Mouse (Mus musculus) left cerebral cortex, postnatal 10 days (tissue): ENCODE measurements around the gene Stard3. TPM values are rescaled to one million over a fixed set of nuclear protein-coding genes. Genes with fewer than 3 reads are reported as not detected.

Experiments
- DNase-seq, 2 experiments: peaks; one replicate each; pipeline ENCODE4 v3.0.0; 2021 to 2022; ENCODE audit warnings: low spot score in 2 of 2, mixed read lengths in 1 of 2; ENCODE audit errors: extremely low spot score in 1 of 2
- intact Hi-C: fragments of 180-260 bp; cut with DNase I; formaldehyde crosslinking; loops from one replicate; pipeline ENCODE4 v1.15.1; 2025
- total RNA-seq, 2 experiments: library from RNA; stranded (reverse); gene quantifications; 2 replicates each; pipeline ENCODE4 v1.2.3; 2021

Gene Stard3
- total RNA-seq, 2 experiments from 2014 or later, result 19.8 to 20.2 TPM

- DNase-seq, result no peak
- intact Hi-C loops, result no loop called here
Observed at GRCm38 (mm10) chr11:98328031-98328370, 30.2 kb upstream of the Stard3 start.

- DNase-seq, result peak in 1 of 2 experiments; percentile 63
- intact Hi-C loops, result no loop called here
Observed at GRCm38 (mm10) chr11:98328371-98329069, 29.6 kb upstream of the Stard3 start.

GRCm38 (mm10) chr11:98329081-98329959 is 28.8 kb upstream of the Stard3 start, which contains the start of gene Neurod2:
Neurod2 (minus strand) TSS chr11:98329648.
- intact Hi-C loops, result no loop called here
- DNase-seq, result peak; percentile 80 to 81

GRCm38 (mm10) chr11:98329960-98330744 is 28.0 kb upstream of the Stard3 start:
- intact Hi-C loops, result no loop called here
- DNase-seq, result no peak

- DNase-seq, result no peak
- intact Hi-C loops, result no loop called here
Observed at GRCm38 (mm10) chr11:98330745-98331204, 27.4 kb upstream of the Stard3 start.

GRCm38 (mm10) chr11:98331401-98331800 is 26.8 kb upstream of the Stard3 start:
- DNase-seq, result no peak
- intact Hi-C loops, result no loop called here

- DNase-seq, result no peak
- intact Hi-C loops, result no loop called here
Observed at GRCm38 (mm10) chr11:98332186-98332585, 26.0 kb upstream of the Stard3 start.

GRCm38 (mm10) chr11:98332841-98333240 is 25.3 kb upstream of the Stard3 start:
- peak in 1 of 2 experiments; percentile 15 for DNase-seq
- intact Hi-C loops, result no loop called here

GRCm38 (mm10) chr11:98333263-98333696 is 24.9 kb upstream of the Stard3 start:
- intact Hi-C loops, result no loop called here
- peak in 1 of 2 experiments; percentile 48 for DNase-seq

- peak in 1 of 2 experiments; percentile 66 for DNase-seq
- intact Hi-C loops, result no loop called here
Observed at GRCm38 (mm10) chr11:98333981-98334741, 24.0 kb upstream of the Stard3 start.

GRCm38 (mm10) chr11:98335250-98335649 is 22.9 kb upstream of the Stard3 start:
- intact Hi-C loops, result no loop called here
- DNase-seq, result peak in 1 of 2 experiments; percentile 51

GRCm38 (mm10) chr11:98336245-98337107 is 21.7 kb upstream of the Stard3 start:
- intact Hi-C loops, result no loop called here
- peak in 1 of 2 experiments; percentile 40 for DNase-seq

GRCm38 (mm10) chr11:98338507-98338961 is 19.6 kb upstream of the Stard3 start:
- intact Hi-C loops, result no loop called here
- peak; percentile 68 to 81 for DNase-seq

GRCm38 (mm10) chr11:98339071-98339501 is 19.1 kb upstream of the Stard3 start:
- intact Hi-C loops, result no loop called here
- DNase-seq, result peak in 1 of 2 experiments; percentile 54

- DNase-seq, result peak in 1 of 2 experiments; percentile 50
- intact Hi-C loops, result loop anchor here (5.0 kb wide), 1 partner anchor 118 kb away; no protein-coding TSS in a partner anchor
Observed at GRCm38 (mm10) chr11:98339679-98340287, 18.4 kb upstream of the Stard3 start.

- DNase-seq, result no peak
- intact Hi-C loops, result loop anchor here (5.0 kb wide), 1 partner anchor 117 kb away; no protein-coding TSS in a partner anchor
Observed at GRCm38 (mm10) chr11:98340597-98340996, 17.6 kb upstream of the Stard3 start.

- no peak for DNase-seq
- intact Hi-C loops, result loop anchor here (5.0 kb wide), 1 partner anchor 116 kb away; no protein-coding TSS in a partner anchor
Observed at GRCm38 (mm10) chr11:98341174-98341573, 17.0 kb upstream of the Stard3 start.
